Mouse (Mus musculus) kidney, postnatal 4 days (tissue): ENCODE measurements around the gene AI464131.

Source experiments
- DNase-seq, 2 experiments: peaks; one replicate each; pipeline ENCODE4 v3.0.0; 2021; ENCODE audit warnings: mixed read lengths in 2 of 2

The AI464131 gene

GRCm38 (mm10) chr4:41504325-41504724 is 1.4 kb upstream of the AI464131 start:
- DNase-seq = no peak

GRCm38 (mm10) chr4:41502171-41502940 is 520 bp downstream of the AI464131 start:
- no peak for DNase-seq

- DNase-seq = no peak
Measured at GRCm38 (mm10) chr4:41500787-41501186, 2.1 kb downstream of the AI464131 start.

DNA sequence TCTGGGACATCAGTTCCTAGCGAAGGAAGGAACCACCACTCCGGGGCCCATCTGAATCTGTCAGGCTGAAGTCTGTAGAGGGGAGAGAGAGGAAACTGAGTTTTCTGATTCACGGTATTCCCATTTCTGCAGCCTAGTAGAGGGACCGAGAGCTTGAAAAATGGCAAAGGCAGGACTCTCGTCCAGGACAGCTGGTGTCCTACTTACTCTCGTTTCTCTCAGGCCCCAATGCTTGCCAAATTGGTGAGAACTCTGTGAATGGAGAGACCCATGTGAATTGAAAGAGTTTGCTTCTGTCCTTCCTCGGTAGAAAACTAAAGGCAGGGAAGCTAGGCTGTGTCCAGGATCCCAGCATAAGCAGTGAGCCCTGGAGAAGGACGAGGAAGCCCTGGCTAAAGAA is 3.3 kb downstream of the AI464131 start:
- DNase-seq = no peak

DNA sequence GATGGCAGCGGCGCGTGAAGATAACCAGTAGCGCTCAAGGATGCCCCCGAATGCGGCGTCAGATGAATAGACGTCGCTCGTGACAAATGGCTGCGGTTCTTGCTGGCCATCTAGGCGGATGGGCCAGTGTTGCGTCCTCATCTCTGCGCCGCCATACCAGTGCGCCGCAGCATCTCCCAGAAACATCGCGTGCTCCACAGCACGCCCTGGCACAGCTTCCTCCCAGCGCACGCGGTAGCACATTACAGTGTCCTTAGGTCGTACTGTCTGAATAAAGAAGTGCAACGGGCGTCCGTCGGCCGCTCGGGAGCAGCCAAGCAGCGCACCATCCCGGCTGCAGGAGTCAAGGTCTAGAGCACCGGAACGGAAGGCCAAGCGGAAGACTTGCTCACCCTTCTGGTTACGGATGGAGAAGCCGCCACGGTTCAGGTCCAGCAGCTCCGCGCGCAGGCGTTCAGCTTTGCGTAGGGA is 3.9 kb downstream of the AI464131 start:
- DNase-seq = peak; percentile 57 to 74

DNA sequence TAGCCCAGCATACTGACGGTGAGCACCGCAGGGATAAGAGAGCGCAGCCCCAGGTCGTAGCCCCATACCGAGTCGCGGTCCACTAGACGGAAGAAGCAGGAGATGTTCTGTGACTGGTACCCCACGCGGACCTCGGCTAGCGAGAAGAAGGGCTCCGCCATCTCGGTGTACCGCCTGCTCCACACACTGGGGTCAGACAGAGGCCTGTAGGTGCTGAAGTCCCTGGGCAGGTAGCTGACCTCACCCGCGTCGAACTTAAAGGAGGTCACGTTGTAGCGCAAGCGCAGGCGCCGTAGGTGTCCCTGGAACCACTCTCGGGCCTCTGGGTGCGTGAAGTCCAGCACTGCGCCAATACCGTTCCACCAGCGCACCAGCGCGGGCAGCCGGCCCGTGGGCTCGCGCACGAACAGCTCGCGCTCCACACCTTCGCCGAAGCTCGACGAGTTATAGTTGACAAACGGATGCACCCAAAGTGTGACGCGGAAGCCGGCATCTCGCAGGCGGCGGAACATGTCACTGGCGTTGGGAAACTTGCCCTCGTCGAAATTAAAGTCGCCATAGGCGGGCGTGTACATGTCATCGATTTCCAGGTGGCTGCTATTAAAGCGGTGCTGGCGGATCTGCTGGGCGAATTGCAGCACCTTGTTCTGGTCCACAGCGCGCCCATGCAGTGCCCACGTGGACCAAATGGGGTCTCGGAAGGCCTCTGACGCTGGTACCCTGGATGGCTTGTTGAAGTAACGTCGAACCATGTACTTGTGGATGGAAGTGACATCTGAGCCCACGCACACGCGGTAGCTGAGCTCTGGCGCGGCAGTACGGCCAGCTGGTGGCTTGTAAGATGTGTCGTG is 4.7 kb downstream of the AI464131 start:
- DNase-seq = no peak

DNA sequence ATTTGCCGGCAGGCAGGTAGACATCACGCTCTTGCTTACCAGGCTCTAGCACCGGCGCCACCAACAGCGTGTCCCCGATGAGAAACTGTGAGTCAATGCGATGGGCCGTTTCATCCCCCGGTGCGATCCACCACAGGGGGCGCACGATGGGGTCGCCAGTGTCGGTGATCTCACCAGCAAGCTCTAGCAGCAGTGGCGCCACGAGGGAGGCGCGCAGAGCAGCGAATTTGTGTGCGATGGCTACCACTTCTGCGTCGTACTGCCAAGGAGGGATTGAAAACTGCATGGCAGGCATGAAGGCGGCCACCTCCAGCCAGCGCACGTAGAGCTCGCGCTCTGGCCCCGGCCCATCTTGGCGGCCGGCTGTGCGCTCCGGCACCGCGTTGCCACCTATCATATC is 5.3 kb downstream of the AI464131 start:
- DNase-seq = peak; percentile 70 to 71

DNA sequence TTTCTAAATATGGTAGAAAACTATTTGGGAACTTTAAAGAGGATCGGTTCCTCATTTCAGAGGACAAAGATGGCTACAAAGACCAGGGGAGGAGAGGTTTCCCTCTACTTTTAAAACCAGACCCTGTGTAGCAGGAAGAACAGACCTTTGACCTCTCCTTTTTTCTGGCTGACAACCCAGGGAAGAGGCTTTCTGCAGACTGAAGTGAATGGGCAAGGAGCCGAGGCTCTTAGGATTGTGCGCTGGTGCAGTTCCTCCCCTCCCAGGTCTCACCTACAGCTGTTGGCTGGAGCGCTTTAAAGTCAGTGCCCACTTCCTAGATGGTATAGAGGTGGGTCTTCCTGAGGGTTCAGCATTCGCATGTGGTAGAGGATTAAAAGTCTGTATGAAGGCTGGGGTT is 5.8 kb downstream of the AI464131 start:
- no peak for DNase-seq

- DNase-seq = no peak
Measured at GRCm38 (mm10) chr4:41495850-41496249, 7.0 kb downstream of the AI464131 start.

GRCm38 (mm10) chr4:41495076-41495475 is 7.8 kb downstream of the AI464131 start:
- no peak for DNase-seq

GRCm38 (mm10) chr4:41494378-41494777 is 8.5 kb downstream of the AI464131 start:
- DNase-seq = peak in 1 of 2 experiments; percentile 40

- DNase-seq = no peak
Measured at GRCm38 (mm10) chr4:41493464-41494116, 9.3 kb downstream of the AI464131 start.

GRCm38 (mm10) chr4:41492951-41493350 is 9.9 kb downstream of the AI464131 start:
- DNase-seq = no peak

GRCm38 (mm10) chr4:41481601-41482017 is 21.3 kb downstream of the AI464131 start:
- DNase-seq = peak; percentile 73 to 80

DNA sequence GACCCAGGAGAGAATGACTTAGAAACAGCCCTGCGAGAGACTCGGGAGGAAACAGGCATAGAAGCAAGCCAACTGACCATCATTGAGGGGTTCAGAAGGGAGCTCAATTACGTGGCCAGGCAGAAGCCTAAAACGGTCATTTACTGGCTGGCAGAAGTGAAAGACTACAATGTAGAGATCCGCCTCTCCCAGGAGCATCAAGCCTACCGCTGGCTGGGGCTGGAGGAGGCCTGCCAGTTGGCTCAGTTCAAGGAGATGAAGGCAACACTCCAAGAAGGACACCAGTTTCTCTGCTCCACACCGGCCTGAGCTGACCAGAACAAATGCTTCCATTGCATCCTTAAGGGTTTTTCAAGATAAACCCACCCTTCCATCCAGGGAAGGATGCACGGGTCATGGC is 22.6 kb downstream of the AI464131 start:
- DNase-seq = no peak

- peak; percentile 51 to 58 for DNase-seq
Measured at GRCm38 (mm10) chr4:41479456-41479804, 23.4 kb downstream of the AI464131 start.

GRCm38 (mm10) chr4:41478751-41479455 is 24.0 kb downstream of the AI464131 start:
- no peak for DNase-seq

- DNase-seq = no peak
Measured at GRCm38 (mm10) chr4:41477648-41478160, 25.2 kb downstream of the AI464131 start.

GRCm38 (mm10) chr4:41471384-41471689 is 31.5 kb downstream of the AI464131 start:
- no peak for DNase-seq

DNA sequence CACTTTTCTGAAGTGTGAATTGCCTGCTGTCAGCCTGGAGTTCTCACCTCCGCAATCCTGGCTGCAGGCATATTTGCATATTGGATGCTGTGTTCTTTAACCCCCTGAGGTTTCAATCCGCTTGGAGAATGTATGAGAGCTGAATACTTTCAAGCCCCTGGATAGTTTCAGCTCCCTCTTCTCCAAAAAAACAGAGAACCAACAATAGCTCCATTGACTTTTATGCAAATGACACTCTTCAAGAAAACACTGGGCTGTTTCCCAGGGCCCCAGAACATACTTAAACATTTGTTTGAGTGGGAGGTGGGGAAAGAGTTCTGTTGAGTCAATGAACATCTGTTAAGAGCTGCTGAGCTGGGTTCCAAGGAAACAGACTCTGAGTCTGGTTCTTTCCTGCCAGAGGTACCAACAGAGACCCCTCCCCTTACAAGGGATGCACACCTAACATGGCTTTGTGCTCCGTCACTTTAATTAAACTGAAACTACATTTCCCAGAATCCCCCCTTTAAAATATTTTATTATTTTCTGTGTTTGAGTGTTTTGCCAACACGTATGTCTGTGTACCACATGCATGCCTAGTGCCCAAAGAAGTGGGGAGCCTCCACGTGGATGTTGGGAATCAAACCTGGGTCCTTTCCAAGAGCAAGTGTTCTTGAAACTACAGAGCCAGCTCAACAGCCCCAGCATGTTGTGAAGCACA is 32.0 kb downstream of the AI464131 start:
- no peak for DNase-seq

GRCm38 (mm10) chr4:41470051-41470683 is 32.7 kb downstream of the AI464131 start:
- DNase-seq = no peak

GRCm38 (mm10) chr4:41469199-41469598 is 33.7 kb downstream of the AI464131 start:
- DNase-seq = no peak
